Mouse (Mus musculus): ENCODE results near the gene Mkrn3. TPM values are rescaled to one million over a fixed set of nuclear protein-coding genes. Genes with fewer than 3 reads are reported as not detected.

The Mkrn3 gene
- polyA plus RNA-seq, 1 experiment from 2014 or later = 6.6 TPM

DNA sequence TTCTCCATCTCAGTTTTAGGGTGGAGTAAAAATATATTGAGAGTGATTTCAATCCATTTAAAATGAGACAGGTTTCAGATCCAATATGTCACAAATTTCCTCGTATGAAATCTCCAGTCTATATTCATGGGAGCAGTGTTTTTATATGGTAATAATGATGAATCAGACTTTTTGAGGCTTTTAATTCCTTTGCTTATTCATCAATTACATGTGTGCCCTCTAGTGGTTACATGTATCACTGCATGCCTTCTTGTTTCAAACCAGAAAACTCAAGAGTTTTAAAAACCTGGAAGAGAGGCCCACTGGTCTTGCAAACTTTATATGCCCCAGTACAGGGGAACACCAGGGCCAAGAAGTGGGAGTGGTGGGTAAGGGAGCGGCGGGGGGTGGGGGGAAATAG is 13.3 kb upstream of the Mkrn3 start:
- Histone ChIP-seq H3K36me3 (ENCODE audit: control insufficient read depth, insufficient read depth, low read length) (no peaks in the 10 kb centered on the region), H3K27me3 (ENCODE audit: control insufficient read depth, insufficient read depth, low read length) (no peaks in the 10 kb centered on the region), H3K9me3 (ENCODE audit: control insufficient read depth, low read length) (no peaks in the 10 kb centered on the region), H3K4me2 (ENCODE audit: low read depth, severe bottlenecking) (no peak overlapping the region), H3K4me3 (ENCODE audit: low read depth, low read length) (no peak overlapping the region), H3K9ac (ENCODE audit: low read length) (no peak overlapping the region), H3K27ac (replicated peaks; ENCODE audit: low read depth, low read length) (no peak overlapping the region), H3K4me1 (ENCODE audit: control insufficient read depth, insufficient read depth, low read length) (no peaks in the 10 kb centered on the region)
- DNase-seq (ENCODE audit: low spot score) (no peak), ATAC-seq (ENCODE audit: insufficient number of reproducible peaks, low FRiP score, low TSS enrichment, low read depth) (no peak)
- 32% methylated on average over 3 of the region's 3 CpGs for WGBS

DNA sequence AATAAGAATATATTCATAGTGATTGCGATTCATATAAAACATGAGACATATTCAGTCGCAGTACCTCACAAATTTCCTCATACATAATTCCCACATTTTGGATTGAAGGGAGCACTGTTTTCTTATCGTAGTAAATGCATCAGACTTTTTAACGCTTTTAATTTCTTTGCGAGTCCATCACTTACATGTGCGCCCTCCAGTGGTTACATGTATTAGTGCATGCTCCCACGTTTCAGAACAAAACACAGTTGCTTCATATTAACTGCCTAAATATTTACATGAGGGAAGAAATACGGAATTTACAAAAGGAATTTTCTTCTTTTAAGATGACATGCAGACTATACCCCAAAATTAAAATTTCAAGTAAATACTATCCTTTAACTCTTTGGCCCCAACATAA is 8.4 kb upstream of the Mkrn3 start:
- no peak overlapping the region for H3K4me3 ChIP-seq (ENCODE audit: low read depth, low read length)
- 26% methylated on average over 8 of the region's 8 CpGs for WGBS
- no peak overlapping the region for H3K4me2 ChIP-seq (ENCODE audit: low read depth, severe bottlenecking)
- no peaks in the 10 kb centered on the region for H3K4me1 ChIP-seq (ENCODE audit: control insufficient read depth, insufficient read depth, low read length)
- H3K27me3 ChIP-seq (ENCODE audit: control insufficient read depth, insufficient read depth, low read length) = no peaks in the 10 kb centered on the region
- DNase-seq (ENCODE audit: low spot score) (peak; percentile 37), ATAC-seq (ENCODE audit: insufficient number of reproducible peaks, low FRiP score, low TSS enrichment, low read depth) (no peak)
- no peak overlapping the region for H3K27ac ChIP-seq (replicated peaks; ENCODE audit: low read depth, low read length)
- H3K9me3 ChIP-seq (ENCODE audit: control insufficient read depth, low read length) = no peaks in the 10 kb centered on the region
- no peak overlapping the region for H3K9ac ChIP-seq (ENCODE audit: low read length)
- H3K36me3 ChIP-seq (ENCODE audit: control insufficient read depth, insufficient read depth, low read length) = no peaks in the 10 kb centered on the region

DNA sequence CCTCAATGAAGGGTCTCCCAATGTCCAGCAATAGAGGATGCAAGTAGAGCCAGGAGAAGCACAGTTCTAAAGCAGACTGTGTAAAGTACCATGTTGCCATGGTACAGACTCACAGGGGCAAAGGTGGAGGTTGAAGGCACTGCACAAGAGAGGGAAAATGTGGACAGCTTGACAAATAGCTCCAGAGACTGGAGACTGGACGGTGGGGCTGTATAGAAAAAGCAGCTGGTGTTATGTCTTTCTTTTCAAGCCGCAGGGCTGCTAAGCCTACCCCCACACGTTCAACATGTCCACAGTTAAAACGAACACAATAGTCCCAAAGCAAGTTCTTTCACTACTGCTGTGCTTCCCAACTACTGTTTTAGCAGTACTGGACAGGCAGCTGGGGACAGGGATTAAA is 3.3 kb upstream of the Mkrn3 start:
- Histone ChIP-seq H3K4me1 (ENCODE audit: control insufficient read depth, insufficient read depth, low read length) (no peaks in the 10 kb centered on the region), H3K27me3 (ENCODE audit: control insufficient read depth, insufficient read depth, low read length) (no peaks in the 10 kb centered on the region), H3K9ac (ENCODE audit: low read length) (no peak overlapping the region), H3K36me3 (ENCODE audit: control insufficient read depth, insufficient read depth, low read length) (no peaks in the 10 kb centered on the region), H3K27ac (replicated peaks; ENCODE audit: low read depth, low read length) (no peak overlapping the region), H3K4me3 (ENCODE audit: low read depth, low read length) (no peak overlapping the region), H3K4me2 (ENCODE audit: low read depth, severe bottlenecking) (no peak overlapping the region), H3K9me3 (ENCODE audit: control insufficient read depth, low read length) (no peaks in the 10 kb centered on the region; the same call in 1 of the 2 replicates)
- no peak for ATAC-seq (ENCODE audit: insufficient number of reproducible peaks, low FRiP score, low TSS enrichment, low read depth)
- no peak for DNase-seq (ENCODE audit: low spot score)
- WGBS = 50% methylated on average over 4 of the region's 4 CpGs

DNA sequence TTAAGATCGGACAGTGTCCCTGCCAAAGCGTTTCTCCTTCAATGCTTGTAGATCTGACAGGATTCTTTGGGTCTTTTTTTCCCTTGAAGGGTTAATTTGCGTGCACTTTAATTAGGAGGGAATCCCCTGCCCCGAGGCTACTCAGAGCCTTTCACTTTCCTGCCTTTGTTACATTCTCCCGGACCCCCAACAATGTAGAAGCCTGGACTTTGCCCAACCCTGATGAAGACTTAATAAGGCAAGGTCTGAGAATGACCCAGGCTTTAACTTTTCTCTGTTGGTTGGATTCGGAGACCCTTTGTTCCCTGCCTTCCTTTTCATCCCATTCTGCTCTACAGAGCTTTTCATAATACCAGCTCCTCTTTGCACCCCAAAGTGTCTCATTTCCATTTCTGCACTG is 627 bp upstream of the Mkrn3 start:
- no peaks in the 10 kb centered on the region for H3K4me1 ChIP-seq (ENCODE audit: control insufficient read depth, insufficient read depth, low read length)
- H3K9me3 ChIP-seq (ENCODE audit: control insufficient read depth, low read length) = no peaks in the 10 kb centered on the region; the same call in 1 of the 2 replicates
- no peak overlapping the region for H3K4me3 ChIP-seq (ENCODE audit: low read depth, low read length)
- H3K27me3 ChIP-seq (ENCODE audit: control insufficient read depth, insufficient read depth, low read length) = no peaks in the 10 kb centered on the region
- DNase-seq (ENCODE audit: low spot score) = no peak
- H3K36me3 ChIP-seq (ENCODE audit: control insufficient read depth, insufficient read depth, low read length) = no peaks in the 10 kb centered on the region
- 72% methylated on average over 6 of the region's 6 CpGs for WGBS
- no peak for ATAC-seq (ENCODE audit: insufficient number of reproducible peaks, low FRiP score, low TSS enrichment, low read depth)
- H3K4me2 ChIP-seq (ENCODE audit: low read depth, severe bottlenecking) = no peak overlapping the region
- H3K27ac ChIP-seq (replicated peaks; ENCODE audit: low read depth, low read length) = no peak overlapping the region
- H3K9ac ChIP-seq (ENCODE audit: low read length) = no peak overlapping the region

DNA sequence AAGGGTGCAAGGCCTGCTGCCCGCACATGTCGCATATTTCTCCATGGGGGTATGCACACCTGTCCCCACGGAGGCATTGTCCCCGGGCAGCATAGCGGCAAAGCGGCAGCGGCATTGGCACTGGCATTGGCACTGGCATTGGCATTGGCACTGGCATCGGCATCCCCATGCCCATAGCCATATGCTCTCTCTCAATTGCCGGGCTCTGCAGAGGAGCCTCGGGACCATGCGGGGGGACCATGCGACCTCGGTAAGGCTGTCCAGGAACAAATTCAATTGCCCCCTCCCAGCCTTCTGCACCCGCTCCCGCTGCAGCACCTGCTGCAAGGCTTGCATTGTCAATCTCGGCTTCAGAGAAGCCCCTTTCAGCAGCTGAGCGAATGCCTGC is 840 bp downstream of the Mkrn3 start:
- Histone ChIP-seq H3K4me1 (ENCODE audit: control insufficient read depth, insufficient read depth, low read length) (no peaks in the 10 kb centered on the region), H3K4me3 (ENCODE audit: low read depth, low read length) (peak overlapping the region; percentile 74), H3K9ac (ENCODE audit: low read length) (no peak overlapping the region), H3K27me3 (ENCODE audit: control insufficient read depth, insufficient read depth, low read length) (no peaks in the 10 kb centered on the region), H3K27ac (replicated peaks; ENCODE audit: low read depth, low read length) (no peak overlapping the region), H3K36me3 (ENCODE audit: control insufficient read depth, insufficient read depth, low read length) (no peaks in the 10 kb centered on the region), H3K9me3 (ENCODE audit: control insufficient read depth, low read length) (no peaks in the 10 kb centered on the region; the same call in 1 of the 2 replicates), H3K4me2 (ENCODE audit: low read depth, severe bottlenecking) (peak overlapping the region; percentile 45)
- ATAC-seq (ENCODE audit: insufficient number of reproducible peaks, low FRiP score, low TSS enrichment, low read depth) (peak; percentile 78), DNase-seq (ENCODE audit: low spot score) (no peak)
- WGBS = 65% methylated on average over 17 of the region's 17 CpGs

DNA sequence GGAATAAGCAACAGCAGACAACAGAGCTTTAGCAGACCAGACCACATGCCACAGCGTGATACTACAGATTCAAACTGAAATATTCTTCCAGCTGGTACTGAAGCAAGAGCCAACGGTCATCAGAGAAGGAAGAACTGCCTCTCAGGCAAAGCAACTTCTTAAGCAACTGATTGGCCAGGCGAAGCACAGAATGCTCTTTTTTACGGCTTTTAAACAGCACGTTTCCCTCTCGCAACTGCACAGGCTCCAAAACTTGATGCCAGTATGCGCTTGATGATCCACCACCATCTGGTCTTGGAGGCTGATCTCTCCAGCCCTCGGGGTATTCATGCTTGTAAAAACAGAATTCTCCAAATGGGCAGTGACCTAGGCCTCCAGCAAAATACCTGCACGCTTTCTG is 1.6 kb downstream of the Mkrn3 start:
- Histone ChIP-seq H3K4me1 (ENCODE audit: control insufficient read depth, insufficient read depth, low read length) (no peaks in the 10 kb centered on the region), H3K36me3 (ENCODE audit: control insufficient read depth, insufficient read depth, low read length) (no peaks in the 10 kb centered on the region), H3K9ac (ENCODE audit: low read length) (no peak overlapping the region), H3K27me3 (ENCODE audit: control insufficient read depth, insufficient read depth, low read length) (no peaks in the 10 kb centered on the region), H3K9me3 (ENCODE audit: control insufficient read depth, low read length) (no peaks in the 10 kb centered on the region; the same call in 1 of the 2 replicates), H3K4me3 (ENCODE audit: low read depth, low read length) (0 out of 2 replicates have a peak overlapping the region, but pooled peaks have one; percentile 74), H3K27ac (replicated peaks; ENCODE audit: low read depth, low read length) (no peak overlapping the region), H3K4me2 (ENCODE audit: low read depth, severe bottlenecking) (peak overlapping the region; percentile 45)
- WGBS = 83% methylated on average over 9 of the region's 9 CpGs
- no peak for ATAC-seq (ENCODE audit: insufficient number of reproducible peaks, low FRiP score, low TSS enrichment, low read depth)
- no peak for DNase-seq (ENCODE audit: low spot score)

DNA sequence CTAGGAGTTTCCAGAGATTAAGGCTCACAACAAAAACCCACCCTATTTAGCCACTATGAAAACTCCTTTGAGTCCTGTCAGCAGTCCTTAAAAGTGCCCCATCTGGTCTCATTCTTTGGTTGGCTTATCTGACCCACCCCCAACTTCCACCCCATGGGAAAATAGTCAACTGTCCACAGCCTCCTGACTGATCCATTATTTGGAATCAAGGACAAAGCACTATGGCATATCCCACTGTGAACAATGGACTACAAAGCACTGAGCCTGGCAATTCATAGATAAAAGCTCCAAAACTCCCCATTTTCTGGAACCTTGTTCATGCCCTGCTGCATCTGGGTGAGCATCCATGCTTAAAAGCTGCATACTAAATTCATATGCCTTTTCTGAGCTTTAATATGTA is 3.8 kb downstream of the Mkrn3 start:
- H3K9me3 ChIP-seq (ENCODE audit: control insufficient read depth, low read length) = no peaks in the 10 kb centered on the region; the same call in 1 of the 2 replicates
- H3K36me3 ChIP-seq (ENCODE audit: control insufficient read depth, insufficient read depth, low read length) = no peaks in the 10 kb centered on the region
- no peak overlapping the region for H3K27ac ChIP-seq (replicated peaks; ENCODE audit: low read depth, low read length)
- H3K9ac ChIP-seq (ENCODE audit: low read length) = no peak overlapping the region
- H3K4me1 ChIP-seq (ENCODE audit: control insufficient read depth, insufficient read depth, low read length) = no peaks in the 10 kb centered on the region
- no peaks in the 10 kb centered on the region for H3K27me3 ChIP-seq (ENCODE audit: control insufficient read depth, insufficient read depth, low read length)
- DNase-seq (ENCODE audit: low spot score) = no peak
- no peak overlapping the region for H3K4me3 ChIP-seq (ENCODE audit: low read depth, low read length)
- H3K4me2 ChIP-seq (ENCODE audit: low read depth, severe bottlenecking) = no peak overlapping the region
- ATAC-seq (ENCODE audit: insufficient number of reproducible peaks, low FRiP score, low TSS enrichment, low read depth) = no peak

DNA sequence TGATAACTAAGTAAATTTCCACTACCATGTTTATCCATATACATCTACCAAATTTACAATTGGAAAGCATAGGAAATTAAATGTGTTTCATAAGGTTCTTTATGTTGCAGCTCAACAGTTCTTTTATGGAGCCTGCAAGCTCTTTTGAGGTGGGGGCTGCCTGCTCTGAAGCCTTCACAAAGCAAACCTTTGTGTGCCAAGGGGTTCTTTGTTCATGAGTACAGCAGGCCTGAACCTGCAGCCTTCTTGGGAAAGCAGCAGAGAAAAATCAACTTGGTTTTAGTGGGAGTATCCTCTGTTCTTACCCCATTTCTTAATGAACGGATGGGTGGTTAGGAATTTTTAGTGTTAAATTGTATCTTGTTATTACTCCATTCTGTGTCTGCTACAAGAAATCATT is 4.7 kb downstream of the Mkrn3 start:
- Histone ChIP-seq H3K27ac (replicated peaks; ENCODE audit: low read depth, low read length) (no peak overlapping the region), H3K9ac (ENCODE audit: low read length) (no peak overlapping the region), H3K36me3 (ENCODE audit: control insufficient read depth, insufficient read depth, low read length) (no peaks in the 10 kb centered on the region), H3K4me1 (ENCODE audit: control insufficient read depth, insufficient read depth, low read length) (no peaks in the 10 kb centered on the region), H3K4me2 (ENCODE audit: low read depth, severe bottlenecking) (no peak overlapping the region), H3K27me3 (ENCODE audit: control insufficient read depth, insufficient read depth, low read length) (no peaks in the 10 kb centered on the region), H3K9me3 (ENCODE audit: control insufficient read depth, low read length) (no peaks in the 10 kb centered on the region; the same call in 1 of the 2 replicates), H3K4me3 (ENCODE audit: low read depth, low read length) (no peak overlapping the region)
- DNase-seq (ENCODE audit: low spot score) (no peak), ATAC-seq (ENCODE audit: insufficient number of reproducible peaks, low FRiP score, low TSS enrichment, low read depth) (no peak)
- WGBS = 66% methylated on average over 1 of the region's 1 CpGs

DNA sequence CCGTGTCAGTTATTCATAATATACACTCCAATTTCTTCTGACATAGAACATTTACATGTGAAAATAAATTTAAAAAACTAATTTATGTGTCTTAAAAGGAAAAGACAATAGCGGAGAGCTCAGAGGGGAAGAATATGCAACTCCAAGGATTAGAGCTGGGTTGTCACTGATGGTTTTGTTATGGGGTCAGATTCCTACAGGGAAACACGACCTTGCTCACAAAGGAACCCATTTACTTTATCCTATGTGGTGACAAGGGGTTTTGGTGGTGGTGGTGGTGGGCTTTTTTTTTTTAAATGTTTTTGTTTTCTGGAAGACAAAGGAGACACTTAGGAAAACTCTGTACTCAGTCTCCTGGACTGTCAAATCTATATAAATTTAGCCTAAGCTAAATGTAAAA is 12.1 kb downstream of the Mkrn3 start:
- no peak overlapping the region for H3K4me2 ChIP-seq (ENCODE audit: low read depth, severe bottlenecking)
- H3K9me3 ChIP-seq (ENCODE audit: control insufficient read depth, low read length) = no peaks in the 10 kb centered on the region
- DNase-seq (ENCODE audit: low spot score) (no peak), ATAC-seq (ENCODE audit: insufficient number of reproducible peaks, low FRiP score, low TSS enrichment, low read depth) (no peak)
- H3K27me3 ChIP-seq (ENCODE audit: control insufficient read depth, insufficient read depth, low read length) = no peaks in the 10 kb centered on the region
- H3K4me3 ChIP-seq (ENCODE audit: low read depth, low read length) = no peak overlapping the region
- no peak overlapping the region for H3K27ac ChIP-seq (replicated peaks; ENCODE audit: low read depth, low read length)
- WGBS = 45% methylated on average over 3 of the region's 3 CpGs
- no peaks in the 10 kb centered on the region for H3K4me1 ChIP-seq (ENCODE audit: control insufficient read depth, insufficient read depth, low read length)
- H3K36me3 ChIP-seq (ENCODE audit: control insufficient read depth, insufficient read depth, low read length) = no peaks in the 10 kb centered on the region
- no peak overlapping the region for H3K9ac ChIP-seq (ENCODE audit: low read length)
